26 mouse cellular contexts compared by ENCODE assay signal in the genomic region with DNA sequence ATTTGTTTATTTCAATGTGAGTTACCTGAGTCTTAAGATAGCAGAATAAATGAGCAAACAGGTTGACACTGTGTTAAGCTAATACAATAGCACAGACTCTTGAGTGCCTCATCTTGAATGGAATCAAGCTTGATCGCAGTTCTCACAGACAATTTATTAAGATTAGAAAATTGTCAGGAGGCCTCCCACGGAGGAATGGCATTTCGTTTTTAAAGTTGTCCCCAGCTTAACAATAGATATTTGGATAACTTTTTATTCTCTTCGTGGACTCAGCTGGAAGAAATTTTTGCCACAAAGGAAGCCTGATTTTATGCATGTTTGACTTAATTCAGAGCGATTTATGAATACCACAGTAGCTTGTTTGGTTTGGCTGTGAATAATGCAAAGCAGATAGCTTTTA.
DNase-seq lines count a peak whose midpoint lies in the region; ATAC-seq lines count a peak whose summit lies in the region.
"Had no signal": no experiment of that assay in that cellular context is flagged by ENCODE, and none has a peak within 500 bp of the region (broad histone marks: within the 10 kb centered on the region; RNA-seq: fewer than 3 reads in every experiment).

No protein-coding gene starts in this region.

- WGBS in embryonic facial prominence, embryonic 11.5 days: 45% methylated on average over 5 of the region's 5 CpGs
- 55% methylated on average over 5 of the region's 5 CpGs for WGBS in embryonic facial prominence, embryonic 10.5 days
- WGBS in intestine, embryonic 15.5 days: 57% methylated on average over 5 of the region's 5 CpGs

- H3K36me3 ChIP-seq in embryonic facial prominence, embryonic 11.5 days (replicated peaks; ENCODE audit: control insufficient read depth, insufficient read depth, low read depth, low read length): no peaks in the 10 kb centered on the region
- H3K36me3 ChIP-seq in embryonic facial prominence, embryonic 10.5 days (replicated peaks): no peaks in the 10 kb centered on the region
- H3K36me3 ChIP-seq in intestine, embryonic 15.5 days: no peaks in the 10 kb centered on the region
- H3K36me3 ChIP-seq: embryonic facial prominence, embryonic 15.5 days; heart, embryonic 10.5 days; heart, embryonic 13.5 days; hindbrain, embryonic 13.5 days had no signal

- DNase-seq in embryonic facial prominence, embryonic 11.5 days (ENCODE audit: low spot score): peak; percentile 38
- no peak for DNase-seq in embryonic facial prominence, embryonic 10.5 days (ENCODE audit: low spot score)
- peak; percentile 89 for DNase-seq in Muller cell, postnatal 12 days (ENCODE audit: inconsistent ontology term)
- DNase-seq in mesoderm, embryonic 11.5 days (ENCODE audit: low read depth, low spot score): peak; percentile 2
- DNase-seq in heart, adult 9 months (ENCODE audit: low spot score in 2 of 2): no peak
- DNase-seq: adrenal gland, postnatal 10 days; adrenal gland, postnatal 36 days; cerebellum, adult 11 months; cerebellum, adult 2 months; cerebellum, adult 9-11 months; cerebellum, postnatal 25 days; forebrain, postnatal 0 days; gastrocnemius, adult 2 months; gastrocnemius, postnatal 14 days; heart, adult 18-20 months; heart, postnatal 14 days; heart, postnatal 4 days had no signal

- no peak overlapping the region for H3K27ac ChIP-seq in embryonic facial prominence, embryonic 11.5 days (replicated peaks; ENCODE audit: low read depth, low read length)
- H3K27ac ChIP-seq in embryonic facial prominence, embryonic 10.5 days (replicated peaks): no peak overlapping the region
- no peak overlapping the region for H3K27ac ChIP-seq in intestine, embryonic 15.5 days
- H3K27ac ChIP-seq: embryonic facial prominence, embryonic 15.5 days; gastrocnemius, adult 2 months; heart, embryonic 10.5 days; heart, embryonic 13.5 days; hindbrain, embryonic 13.5 days had no signal

- no peaks in the 10 kb centered on the region for H3K27me3 ChIP-seq in embryonic facial prominence, embryonic 11.5 days (ENCODE audit: control insufficient read depth, insufficient read depth, low read length)
- no peaks in the 10 kb centered on the region for H3K27me3 ChIP-seq in embryonic facial prominence, embryonic 10.5 days (replicated peaks; ENCODE audit: low read depth, poor library complexity, severe bottlenecking)
- no peaks in the 10 kb centered on the region for H3K27me3 ChIP-seq in intestine, embryonic 15.5 days (replicated peaks)
- H3K27me3 ChIP-seq: embryonic facial prominence, embryonic 15.5 days; heart, embryonic 13.5 days; hindbrain, embryonic 13.5 days had no signal

- H3K4me1 ChIP-seq in embryonic facial prominence, embryonic 11.5 days (ENCODE audit: control insufficient read depth, insufficient read depth, low read length): no peaks in the 10 kb centered on the region
- H3K4me1 ChIP-seq in embryonic facial prominence, embryonic 10.5 days: peaks cover 5% of the 10 kb centered on the region; the same call in 1 of the 2 replicates
- H3K4me1 ChIP-seq in intestine, embryonic 15.5 days (replicated peaks): no peaks in the 10 kb centered on the region
- H3K4me1 ChIP-seq: heart, embryonic 10.5 days; heart, embryonic 13.5 days; hindbrain, embryonic 13.5 days had no signal

- no peak overlapping the region for H3K9ac ChIP-seq in embryonic facial prominence, embryonic 11.5 days (replicated peaks; ENCODE audit: low read length)
- H3K9ac ChIP-seq in intestine, embryonic 15.5 days: no peak overlapping the region
- H3K9ac ChIP-seq: embryonic facial prominence, embryonic 15.5 days; forebrain, postnatal 0 days; heart, embryonic 13.5 days; hindbrain, embryonic 13.5 days had no signal

- H3K4me2 ChIP-seq in embryonic facial prominence, embryonic 11.5 days (ENCODE audit: low read depth, low read length): no peak overlapping the region
- no peak overlapping the region for H3K4me2 ChIP-seq in intestine, embryonic 15.5 days (replicated peaks)
- H3K4me2 ChIP-seq: embryonic facial prominence, embryonic 15.5 days; heart, embryonic 13.5 days; hindbrain, embryonic 13.5 days had no signal

- no peak overlapping the region for H3K4me3 ChIP-seq in embryonic facial prominence, embryonic 11.5 days (ENCODE audit: low read depth, low read length)
- H3K4me3 ChIP-seq in embryonic facial prominence, embryonic 10.5 days: no peak overlapping the region
- H3K4me3 ChIP-seq in intestine, embryonic 15.5 days (replicated peaks): no peak overlapping the region
- H3K4me3 ChIP-seq: embryonic facial prominence, embryonic 15.5 days; gastrocnemius, adult 2 months; heart, embryonic 10.5 days; heart, embryonic 13.5 days; hindbrain, embryonic 13.5 days had no signal

- no peaks in the 10 kb centered on the region for H3K9me3 ChIP-seq in embryonic facial prominence, embryonic 11.5 days (replicated peaks; ENCODE audit: control insufficient read depth, low read length)
- no peaks in the 10 kb centered on the region for H3K9me3 ChIP-seq in embryonic facial prominence, embryonic 10.5 days
- no peaks in the 10 kb centered on the region for H3K9me3 ChIP-seq in intestine, embryonic 15.5 days
- H3K9me3 ChIP-seq: embryonic facial prominence, embryonic 15.5 days; heart, embryonic 10.5 days; heart, embryonic 13.5 days; hindbrain, embryonic 13.5 days had no signal

- ATAC-seq in embryonic facial prominence, embryonic 11.5 days (replicated peaks; ENCODE audit: insufficient number of reproducible peaks, low FRiP score, low TSS enrichment, low read depth): no peak
- no peak for ATAC-seq in intestine, embryonic 15.5 days
- ATAC-seq: forebrain, embryonic 14.5 days; forebrain, postnatal 0 days; hindbrain, embryonic 16.5 days; intestine, embryonic 16.5 days; Patski had no signal

Comparison
In these comparisons a context has a peak if more than half of its experiments do, and no peak if none do; other contexts are left out.
1. DNase-seq: peak in embryonic facial prominence, embryonic 11.5 days (single experiment), Muller cell, postnatal 12 days (single experiment) and mesoderm, embryonic 11.5 days (single experiment); none in embryonic facial prominence, embryonic 10.5 days (single experiment) and heart, adult 9 months (0 of 2).